Mouse (Mus musculus) left cerebral cortex, adult 2 months (tissue): ENCODE data around the gene Sbk2. TPM values are rescaled to one million over a fixed set of nuclear protein-coding genes. Genes with fewer than 3 reads are reported as not detected.

Experiments used
- DNase-seq, 2 experiments: peaks; one replicate each; pipeline ENCODE4 v3.0.0; 2021 to 2022; ENCODE audit warnings: low spot score in 2 of 2, mixed read lengths in 1 of 2; ENCODE audit errors: extremely low spot score in 1 of 2
- H3K27ac ChIP-seq: fragments of 200-600 bp; 2 replicates; pipeline ENCODE4 v1.8.1; 2022
- H3K4me3 ChIP-seq: fragments of 200-600 bp; 2 replicates; pipeline ENCODE4 v1.8.1; 2022
- CTCF ChIP-seq: fragments of 200-600 bp; IDR thresholded peaks from 2 replicates; pipeline ENCODE4 v1.8.1; 2022; ENCODE audit warnings: antibody characterized with exemption, mild to moderate bottlenecking, moderate library complexity
- intact Hi-C: fragments of 180-260 bp; cut with DNase I; formaldehyde crosslinking; loops from one replicate; pipeline ENCODE4 v1.15.1; 2025
- total RNA-seq, 2 experiments: library from RNA; stranded (reverse); gene quantifications; 2 replicates each; pipeline ENCODE4 v1.2.3; 2021

The Sbk2 gene
- total RNA-seq, 2 experiments from 2014 or later = 0.91 TPM; not detected in 1

- TF ChIP-seq CTCF = no peak
- Histone ChIP-seq H3K27ac (no peak overlapping the region), H3K4me3 (no peak overlapping the region)
- intact Hi-C loops = no loop called here
- DNase-seq = no peak
These were observed 24.0 kb upstream of the Sbk2 start for GRCm38 (mm10) chr7:4988250-4988649.

- no peak; the same call in 1 of the 2 replicates for TF ChIP-seq CTCF
- no peak for DNase-seq
- no peak overlapping the region for H3K27ac ChIP-seq
- intact Hi-C loops = no loop called here
- no peak overlapping the region for H3K4me3 ChIP-seq
These were observed 12.6 kb upstream of the Sbk2 start for GRCm38 (mm10) chr7:4976832-4977231.

- Histone ChIP-seq H3K27ac (no peak overlapping the region), H3K4me3 (no peak overlapping the region)
- DNase-seq = no peak
- intact Hi-C loops = no loop called here
- TF ChIP-seq CTCF = no peak
These were observed 11.2 kb upstream of the Sbk2 start for GRCm38 (mm10) chr7:4975455-4975854.

- Histone ChIP-seq H3K4me3 (no peak overlapping the region), H3K27ac (no peak overlapping the region)
- DNase-seq = no peak
- TF ChIP-seq CTCF = no peak
- intact Hi-C loops = no loop called here
These were observed 8.3 kb upstream of the Sbk2 start for GRCm38 (mm10) chr7:4972321-4973047.

GRCm38 (mm10) chr7:4971710-4972109, 7.5 kb upstream of the Sbk2 start:
- no peak for TF ChIP-seq CTCF
- H3K4me3 ChIP-seq = no peak overlapping the region
- intact Hi-C loops = no loop called here
- no peak for DNase-seq
- H3K27ac ChIP-seq = no peak overlapping the region

- no peak within 1 kb of the TSS for H3K4me3 ChIP-seq
- no peak for DNase-seq
- no peak for TF ChIP-seq CTCF
- intact Hi-C loops = no loop called here
- H3K27ac ChIP-seq = no peak within 1 kb of the TSS
These were observed 6.9 kb upstream of the Sbk2 start, which contains the start of gene Sbk3 for GRCm38 (mm10) chr7:4971068-4971467. Sbk3 (minus strand) TSS chr7:4971168.

GRCm38 (mm10) chr7:4964988-4965387, 782 bp upstream of the Sbk2 start:
- no peak for DNase-seq
- H3K27ac ChIP-seq = no peak overlapping the region
- TF ChIP-seq CTCF = no peak
- H3K4me3 ChIP-seq = no peak overlapping the region
- intact Hi-C loops = loop anchor here (1.0 kb wide), 1 partner anchor 22 kb away; no protein-coding TSS in a partner anchor

GRCm38 (mm10) chr7:4963527-4963926, 679 bp downstream of the Sbk2 start:
- TF ChIP-seq CTCF = no peak; the same call in 1 of the 2 replicates
- no peak for DNase-seq
- H3K4me3 ChIP-seq = no peak overlapping the region
- intact Hi-C loops = no loop called here
- H3K27ac ChIP-seq = no peak overlapping the region

GRCm38 (mm10) chr7:4957361-4957760, 6.8 kb downstream of the Sbk2 start:
- no peak for TF ChIP-seq CTCF
- intact Hi-C loops = no loop called here

GRCm38 (mm10) chr7:4953815-4954445, 10.3 kb downstream of the Sbk2 start:
- intact Hi-C loops = no loop called here
- Histone ChIP-seq H3K4me3 (no peak overlapping the region), H3K27ac (no peak overlapping the region)
- no peak for TF ChIP-seq CTCF
- DNase-seq = no peak

More at GRCm38 (mm10) chr7:4957361-4957760, 6.8 kb downstream of the Sbk2 start:
- no peak for DNase-seq
- Histone ChIP-seq H3K27ac (no peak overlapping the region), H3K4me3 (no peak overlapping the region)

- TF ChIP-seq CTCF = no peak
- Histone ChIP-seq H3K4me3 (no peak overlapping the region), H3K27ac (no peak overlapping the region)
- DNase-seq = no peak
- intact Hi-C loops = no loop called here
These were observed 13.5 kb downstream of the Sbk2 start for GRCm38 (mm10) chr7:4950561-4951342.

- H3K4me3 ChIP-seq = no peak overlapping the region
- TF ChIP-seq CTCF = no peak
- DNase-seq = no peak
- intact Hi-C loops = no loop called here
- H3K27ac ChIP-seq = no peak overlapping the region
These were observed 15.8 kb downstream of the Sbk2 start for GRCm38 (mm10) chr7:4948386-4948785.
